Mouse (Mus musculus) megakaryocyte, embryonic 14.5 days (primary cell): ENCODE results near the gene Max.

ENCODE experiments used
- FLI1 ChIP-seq: IDR thresholded peaks from 2 replicates; pipeline ENCODE4 v1.6.1; 2012; ENCODE audit warnings: low read length, inconsistent platforms, mixed read lengths
- GATA1 ChIP-seq: IDR thresholded peaks from 3 replicates; pipeline ENCODE4 v1.6.1; 2012; ENCODE audit warnings: mixed read lengths, low read length, inconsistent platforms, borderline replicate concordance

- no peak for TF ChIP-seq GATA1
- TF ChIP-seq FLI1: no peak
Measured at GRCm38 (mm10) chr12:77000705-77001284, 38.8 kb upstream of the Max start.
